Mouse (Mus musculus) spleen, adult 2 months (tissue): Measurements from ENCODE around the gene Cfd.

Experiments
- CTCF ChIP-seq: fragments of 200-500 bp; IDR thresholded peaks from 2 replicates; pipeline ENCODE4 v1.5.1; 2011; ENCODE audit warnings: mild to moderate bottlenecking, inconsistent platforms; ENCODE audit not compliant: insufficient read depth, insufficient read length, insufficient replicate concordance; ENCODE audit errors: extremely low read depth
- POLR2A ChIP-seq: fragments of 200-500 bp; IDR thresholded peaks from 2 replicates; pipeline ENCODE4 v1.6.1; 2011; ENCODE audit warnings: low read depth, low read length, inconsistent platforms

- TF ChIP-seq POLR2A, result no peak
- no peak for TF ChIP-seq CTCF
Measured at GRCm38 (mm10) chr10:79856704-79857451, 33.8 kb upstream of the Cfd start.
